Mouse (Mus musculus) olfactory bulb, adult 2 months (tissue): ENCODE results near the gene Rfc1.

Experiments
- CTCF ChIP-seq: fragments of 200-500 bp; IDR thresholded peaks from 2 replicates; pipeline ENCODE4 v1.5.1; 2012; ENCODE audit warnings: low read depth, mild to moderate bottlenecking, low read length, moderate library complexity; ENCODE audit not compliant: insufficient read depth
- POLR2A ChIP-seq: fragments of 200-500 bp; IDR thresholded peaks from 2 replicates; pipeline ENCODE4 v1.6.1; 2012; ENCODE audit warnings: mild to moderate bottlenecking, low read depth, low read length, moderate library complexity; ENCODE audit not compliant: insufficient read depth

GRCm38 (mm10) chr5:65326212-65326611 is 9.3 kb downstream of the Rfc1 start:
- TF ChIP-seq POLR2A (no peak), CTCF (no peak)
